Mouse (Mus musculus) liver, embryonic 14.5 days (tissue): Measurements from ENCODE around the gene Vac14.

Experiments used
- CTCF ChIP-seq: IDR thresholded peaks from 2 replicates; pipeline ENCODE4 v1.5.1; 2016; ENCODE audit warnings: antibody characterized with exemption, low read depth, control low read depth
- EP300 ChIP-seq: IDR thresholded peaks from 2 replicates; pipeline ENCODE4 v1.6.1; 2016; ENCODE audit warnings: antibody characterized with exemption, low read depth

DNA sequence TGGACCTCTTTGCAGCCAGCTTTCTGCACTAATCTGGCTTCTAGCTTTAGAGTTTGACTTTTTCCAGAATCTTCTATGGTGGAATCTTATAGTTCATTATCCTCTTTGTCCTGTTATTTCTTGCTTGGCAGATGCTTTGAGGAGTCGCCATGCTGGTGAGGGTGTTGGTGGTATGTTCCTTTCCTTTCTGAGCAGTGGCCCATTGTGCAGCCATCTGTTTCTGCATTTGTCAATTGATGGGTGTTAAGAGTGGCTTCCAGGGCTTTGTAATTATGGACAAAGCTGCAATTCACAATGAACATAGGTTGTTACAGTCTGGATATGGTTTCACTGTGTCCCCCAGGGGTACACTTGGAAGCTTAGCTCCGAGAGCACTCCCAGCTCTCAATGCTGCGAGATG, 146.3 kb downstream of the Vac14 start:
- TF ChIP-seq CTCF (no peak), EP300 (no peak)
